Comparison of ENCODE assay signal across 8 mouse cellular contexts in genomic region chr5:134704157-134704556, GRCm38 (mm10). TPM values are rescaled to one million over a fixed set of nuclear protein-coding genes. Genes with fewer than 3 reads are reported as not detected.
DNase-seq lines count a peak whose midpoint lies in the region; ATAC-seq and TF ChIP-seq lines count a peak whose summit lies in the region.

No protein-coding gene starts in this region.

- no peak overlapping the region for H3K9ac ChIP-seq in heart, embryonic 11.5 days (ENCODE audit: low read depth, low read length)
- H3K9ac ChIP-seq in heart, adult 2 months (ENCODE audit: low read depth, low read length) = no peak overlapping the region
- H3K9ac ChIP-seq in limb, embryonic 15.5 days = no peak overlapping the region

- H3K9me3 ChIP-seq in heart, embryonic 11.5 days (replicated peaks; ENCODE audit: control insufficient read depth, low read length) = no peaks in the 10 kb centered on the region
- no peaks in the 10 kb centered on the region for H3K9me3 ChIP-seq in limb, embryonic 15.5 days

- H3K4me2 ChIP-seq in heart, embryonic 11.5 days = no peak overlapping the region
- no peak overlapping the region for H3K4me2 ChIP-seq in limb, embryonic 15.5 days

- no peak for TF ChIP-seq POLR2A in heart, adult 2 months (IDR thresholded peaks at IDR 0.05; ENCODE audit: insufficient read depth, low read depth, low read length)

- H3K36me3 ChIP-seq in heart, embryonic 11.5 days (ENCODE audit: control insufficient read depth, insufficient read depth, low read length) = no peaks in the 10 kb centered on the region
- no peaks in the 10 kb centered on the region for H3K36me3 ChIP-seq in heart, adult 2 months (ENCODE audit: control insufficient read depth, insufficient read depth, low read length)
- peaks cover 42% of the 10 kb centered on the region for H3K36me3 ChIP-seq in limb, embryonic 15.5 days

- peak; percentile 91 for TF ChIP-seq EP300 in heart, adult 2 months (IDR thresholded peaks at IDR 0.05; ENCODE audit: insufficient read depth, low read depth, low read length)

- no peaks in the 10 kb centered on the region for H3K4me1 ChIP-seq in heart, embryonic 11.5 days (ENCODE audit: control insufficient read depth, insufficient read depth, low read length)
- H3K4me1 ChIP-seq in heart, adult 2 months (ENCODE audit: control insufficient read depth, insufficient read depth, low read length) = no peaks in the 10 kb centered on the region
- no peaks in the 10 kb centered on the region for H3K4me1 ChIP-seq in limb, embryonic 15.5 days

- peak; percentile 71 to 90 for DNase-seq in heart, adult 18-20 months
- peak; percentile 75 for DNase-seq in embryo, embryonic 11 days
- DNase-seq in heart, adult 2 months = peak; percentile 71 to 83
- DNase-seq in kidney, adult 9 months = peak; percentile 82
- peak; percentile 13 to 61 for DNase-seq in monocyte, adult 2 months (ENCODE audit: low read depth in 1 of 2, low spot score in 2 of 2)
- peak; percentile 55 to 69 for DNase-seq in spleen, postnatal 14 days (ENCODE audit: low spot score in 2 of 2)

- intact Hi-C loops in heart, adult 2 months (cut with DNase I) = loop anchor here (1.0 to 5.0 kb wide), 6 partner anchors 35 to 210 kb away; partner anchors contain the start of genes Lat2 and Rfc2

- H3K27ac ChIP-seq in heart, embryonic 11.5 days (ENCODE audit: low read depth, low read length) = no peak overlapping the region
- H3K27ac ChIP-seq in heart, adult 2 months = no peak overlapping the region
- no peak overlapping the region for H3K27ac ChIP-seq in limb, embryonic 15.5 days

- H3K4me3 ChIP-seq in heart, embryonic 11.5 days (ENCODE audit: low read depth, low read length) = no peak overlapping the region
- no peak overlapping the region for H3K4me3 ChIP-seq in heart, adult 2 months
- no peak overlapping the region for H3K4me3 ChIP-seq in limb, embryonic 15.5 days

- H3K79me2 ChIP-seq in heart, adult 2 months (replicated peaks; ENCODE audit: control insufficient read depth, insufficient read depth, low read length) = no peaks in the 10 kb centered on the region

- no peak for ATAC-seq in heart, embryonic 11.5 days (replicated peaks; ENCODE audit: insufficient number of reproducible peaks, low FRiP score, low TSS enrichment)
- peak; percentile 45; the same call in 1 of the 2 replicates for ATAC-seq in limb, embryonic 15.5 days (ENCODE audit: insufficient number of reproducible peaks, low FRiP score, low TSS enrichment, low read depth)

- H3K27me3 ChIP-seq in heart, embryonic 11.5 days (ENCODE audit: control insufficient read depth, insufficient read depth, low read length) = 0 out of 2 replicates have a peak, but pooled peaks cover 5% of the 10 kb centered on the region
- H3K27me3 ChIP-seq in heart, adult 2 months (ENCODE audit: control insufficient read depth, insufficient read depth, low read length) = no peaks in the 10 kb centered on the region
- H3K27me3 ChIP-seq in limb, embryonic 15.5 days = no peaks in the 10 kb centered on the region

- TF ChIP-seq CTCF in heart, adult 2 months (IDR thresholded peaks at IDR 0.05) = peak; percentile 93

RNA-seq across cellular contexts. Expression of gene Limk1, which starts 15.8 kb away (rescaled TPM):
- total RNA-seq in heart, adult 18-20 months (2021) = 1 to 10 TPM; 4.3 to 5.1 TPM
- 2.6 and 3.3 TPM in 2 replicates for polyA plus RNA-seq in heart, embryonic 11.5 days (2014; fragmentation: Nextera tagmentation; extraction: Ambion mirVana)
- total RNA-seq in heart, adult 2 months (2021) = 1 to 10 TPM; 4.0 to 5.0 TPM
- 7.3 and 8.1 TPM in 2 replicates for polyA plus RNA-seq in heart, adult 2 months (2012; rRNA removed)
- polyA plus RNA-seq in limb, embryonic 15.5 days (2015; fragmentation: Nextera tagmentation; extraction: Ambion mirVana) = 4.7 and 7.0 TPM in 2 replicates

RNA-seq across cellular contexts. Expression of gene Eln, which starts 43.0 kb away (rescaled TPM):
- total RNA-seq in heart, adult 18-20 months (2021) = 10 to 100 TPM; 26.0 to 26.7 TPM
- 24.3 and 27.7 TPM in 2 replicates for polyA plus RNA-seq in heart, embryonic 11.5 days (2014; fragmentation: Nextera tagmentation; extraction: Ambion mirVana)
- 10 to 100 TPM; 33.5 to 49.9 TPM for total RNA-seq in heart, adult 2 months (2021)
- 124 and 131 TPM in 2 replicates for polyA plus RNA-seq in heart, adult 2 months (2012; rRNA removed)
- 178 and 206 TPM in 2 replicates for polyA plus RNA-seq in limb, embryonic 15.5 days (2015; fragmentation: Nextera tagmentation; extraction: Ambion mirVana)
